Mouse (Mus musculus) midbrain, embryonic 15.5 days (tissue): ENCODE results near the gene 0610009B22Rik. TPM values are rescaled to one million over a fixed set of nuclear protein-coding genes. Genes with fewer than 3 reads are reported as not detected.
"Not testable (repeated sequence)": the region's sequence is repeated elsewhere in the genome, so short reads cannot be mapped to it uniquely, and the experiment has no call there.

Experiments used
- ATAC-seq: fragments of 200-750 bp; cut with Nextera tagmentation; replicated peaks from 2 replicates; pipeline ENCODE4 v1.8.0; 2017; ENCODE audit warnings: moderate TSS enrichment
- H3K27ac ChIP-seq: fragments of 300-500 bp; sonication (generic); 2 replicates; pipeline ENCODE4 v1.5.1; 2015; ENCODE audit warnings: mild to moderate bottlenecking, inconsistent platforms
- H3K27me3 ChIP-seq: fragments of 300-500 bp; sonication (generic); replicated peaks from 2 replicates; pipeline ENCODE4 v1.6.1; 2015; ENCODE audit warnings: inconsistent platforms
- H3K36me3 ChIP-seq: fragments of 300-500 bp; sonication (generic); replicated peaks from 2 replicates; pipeline ENCODE4 v1.6.1; 2015; ENCODE audit warnings: inconsistent platforms
- H3K4me1 ChIP-seq: fragments of 300-500 bp; sonication (generic); 2 replicates; pipeline ENCODE4 v1.6.1; 2015; ENCODE audit warnings: inconsistent platforms
- H3K4me2 ChIP-seq: fragments of 300-500 bp; sonication (generic); 2 replicates; pipeline ENCODE4 v1.6.1; 2015; ENCODE audit warnings: inconsistent platforms, mild to moderate bottlenecking, moderate library complexity
- H3K4me3 ChIP-seq: fragments of 300-500 bp; sonication (generic); 2 replicates; pipeline ENCODE4 v1.5.1; 2015; ENCODE audit warnings: mild to moderate bottlenecking, inconsistent platforms
- H3K9ac ChIP-seq: fragments of 300-500 bp; sonication (generic); 2 replicates; pipeline ENCODE4 v1.6.1; 2015; ENCODE audit warnings: mild to moderate bottlenecking, inconsistent platforms
- H3K9me3 ChIP-seq: fragments of 300-500 bp; sonication (generic); 2 replicates; pipeline ENCODE4 v1.6.1; 2016; ENCODE audit warnings: inconsistent platforms
- WGBS: fragments of 180-500 bp; shearing (Covaris S2); methylation state at CpG from one replicate; pipeline ENCODE4 v1.1.7; 2015; ENCODE audit warnings: mixed read lengths; 5-methylcytosine and 5-hydroxymethylcytosine counted together
- polyA plus RNA-seq: library from polyadenylated mRNA; unstranded; fragments of >200 nt; fragmentation: Nextera tagmentation; extraction: Ambion mirVana; gene quantifications from 2 replicates; pipeline ENCODE4 v1.2.1, GENCODE M21; 2015

The 0610009B22Rik gene
- polyA plus RNA-seq, 1 experiment from 2014 or later, result 86.0 TPM

DNA sequence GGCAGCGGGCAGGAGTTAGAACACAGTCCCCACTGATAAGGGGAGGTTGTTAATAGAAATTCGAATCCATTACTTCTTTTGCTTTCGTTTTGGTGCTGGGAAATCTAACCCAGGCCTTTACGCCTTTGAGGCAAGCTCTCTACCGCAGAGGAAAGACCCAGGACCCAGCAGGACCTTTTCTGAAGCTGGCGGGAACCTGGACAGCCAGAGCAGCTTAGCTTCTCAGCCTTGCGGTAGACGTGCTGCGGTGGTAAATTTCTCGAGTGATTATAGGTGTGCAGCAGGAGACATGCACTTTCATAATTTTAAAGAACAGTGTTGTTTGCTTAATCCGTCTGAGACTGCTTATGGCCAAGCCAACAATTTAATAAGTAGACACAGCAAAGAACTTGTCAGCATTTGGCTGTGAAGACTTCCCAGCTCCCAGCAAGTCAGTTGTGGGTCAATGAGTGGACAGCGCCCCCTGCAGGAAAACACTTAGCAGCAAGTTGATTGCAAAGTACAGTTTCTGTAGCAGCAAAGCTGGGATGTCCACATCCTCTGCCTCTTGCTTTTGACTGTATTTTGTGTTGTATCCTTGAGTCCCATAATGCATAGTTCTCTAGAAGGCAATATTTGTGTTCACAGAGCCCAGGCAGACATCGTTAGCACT lies 7.2 kb downstream of the 0610009B22Rik start:
- no peaks in the 10 kb centered on the region for H3K9me3 ChIP-seq
- no peaks in the 10 kb centered on the region for H3K4me1 ChIP-seq
- no peak overlapping the region for H3K4me2 ChIP-seq
- H3K36me3 ChIP-seq, result no peaks in the 10 kb centered on the region
- no peak for ATAC-seq
- no peaks in the 10 kb centered on the region for H3K27me3 ChIP-seq
- no peak overlapping the region for H3K4me3 ChIP-seq
- WGBS, result 32% methylated on average over 13 of the region's 13 CpGs
- H3K9ac ChIP-seq, result no peak overlapping the region
- H3K27ac ChIP-seq, result no peak overlapping the region

- Histone ChIP-seq H3K27ac (no peak overlapping the region), H3K27me3 (no peaks in the 10 kb centered on the region), H3K4me1 (no peaks in the 10 kb centered on the region), H3K4me3 (no peak overlapping the region), H3K4me2 (no peak overlapping the region), H3K9me3 (no peaks in the 10 kb centered on the region), H3K9ac (no peak overlapping the region), H3K36me3 (no peaks in the 10 kb centered on the region)
- WGBS, result 75% methylated on average over 3 of the region's 3 CpGs
- ATAC-seq, result no peak
Measured at GRCm38 (mm10) chr11:51679466-51679865, 9.2 kb downstream of the 0610009B22Rik start.

DNA sequence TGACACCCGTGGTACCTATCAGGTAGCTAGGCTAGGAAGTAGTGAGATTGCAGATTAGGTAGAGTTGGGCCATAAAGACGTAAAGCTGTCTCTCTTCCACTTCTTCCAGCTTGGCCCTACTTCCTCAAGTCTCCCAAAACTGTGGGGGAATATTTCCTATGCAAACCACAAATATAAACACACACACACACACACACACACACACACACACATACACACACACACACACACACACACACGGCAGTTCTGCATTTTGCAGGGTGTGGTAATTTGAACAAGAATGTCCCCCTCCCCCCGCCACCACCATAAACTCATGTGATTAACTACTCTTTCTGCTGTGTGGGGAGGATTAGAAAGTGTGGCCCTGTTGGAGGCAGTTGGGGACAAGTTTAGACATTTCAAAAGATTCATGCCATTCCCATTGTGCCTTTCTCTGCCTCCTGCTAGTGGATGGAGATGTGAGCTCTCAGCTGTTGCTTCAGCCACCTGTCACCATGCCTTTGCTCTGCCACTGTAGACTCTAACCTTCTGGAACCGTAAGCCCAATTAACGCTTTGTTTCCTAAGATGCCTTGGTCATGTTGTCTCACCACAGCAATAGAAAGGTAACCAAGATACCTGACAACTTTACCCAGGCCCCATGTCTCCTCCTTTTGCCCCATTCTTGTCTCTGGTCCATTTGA lies 10.8 kb downstream of the 0610009B22Rik start:
- 74% methylated on average over 6 of the region's 6 CpGs for WGBS
- Histone ChIP-seq H3K4me3 (no peak overlapping the region), H3K27me3 (no peaks in the 10 kb centered on the region), H3K9ac (no peak overlapping the region), H3K4me2 (no peak overlapping the region), H3K36me3 (no peaks in the 10 kb centered on the region), H3K4me1 (no peaks in the 10 kb centered on the region), H3K27ac (no peak overlapping the region), H3K9me3 (no peaks in the 10 kb centered on the region)
- no peak for ATAC-seq

GRCm38 (mm10) chr11:51675386-51675785 lies 13.3 kb downstream of the 0610009B22Rik start:
- H3K9me3 ChIP-seq, result no peaks in the 10 kb centered on the region

DNA sequence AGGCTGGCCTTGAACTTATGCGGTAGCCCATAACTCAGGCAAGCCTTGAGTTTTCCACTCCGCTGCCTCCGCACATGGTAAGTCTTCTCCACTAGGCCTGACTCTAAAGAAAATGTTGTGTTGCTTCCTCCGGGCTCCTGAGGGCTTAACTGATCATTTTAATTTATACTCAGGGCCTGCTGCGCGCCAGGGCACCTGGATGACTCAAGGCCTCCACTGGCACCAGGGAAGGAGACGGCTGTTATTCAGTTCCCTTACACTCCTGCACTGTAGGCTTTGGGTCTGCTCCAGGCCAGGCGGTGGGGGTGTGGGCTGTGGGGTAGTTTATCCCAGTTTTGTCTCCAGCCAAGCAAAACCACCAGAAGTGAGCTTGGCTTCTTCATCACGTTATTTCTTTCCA lies 15.4 kb downstream of the 0610009B22Rik start:
- no peak for ATAC-seq
- 84% methylated on average over 9 of the region's 9 CpGs for WGBS
- Histone ChIP-seq H3K9me3 (no peaks in the 10 kb centered on the region), H3K4me2 (no peak overlapping the region), H3K9ac (no peak overlapping the region), H3K36me3 (no peaks in the 10 kb centered on the region), H3K27ac (no peak overlapping the region), H3K4me1 (no peaks in the 10 kb centered on the region), H3K4me3 (no peak overlapping the region), H3K27me3 (no peaks in the 10 kb centered on the region)

More at GRCm38 (mm10) chr11:51675386-51675785, 13.3 kb downstream of the 0610009B22Rik start:
- H3K27me3 ChIP-seq, result no peaks in the 10 kb centered on the region
- no peaks in the 10 kb centered on the region for H3K4me1 ChIP-seq
- H3K36me3 ChIP-seq, result no peaks in the 10 kb centered on the region
- H3K4me3 ChIP-seq, result no peak overlapping the region
- ATAC-seq, result no peak
- H3K27ac ChIP-seq, result no peak overlapping the region
- no peak overlapping the region for H3K4me2 ChIP-seq
- H3K9ac ChIP-seq, result no peak overlapping the region
- WGBS, result 78% methylated on average over 5 of the region's 5 CpGs

GRCm38 (mm10) chr11:51671376-51671775 lies 17.3 kb downstream of the 0610009B22Rik start:
- no peak for ATAC-seq
- H3K9me3 ChIP-seq, result no peaks in the 10 kb centered on the region
- 75% methylated on average over 2 of the region's 2 CpGs for WGBS
- H3K9ac ChIP-seq, result no peak overlapping the region
- H3K27me3 ChIP-seq, result no peaks in the 10 kb centered on the region
- H3K4me3 ChIP-seq, result no peak overlapping the region
- no peaks in the 10 kb centered on the region for H3K4me1 ChIP-seq
- H3K36me3 ChIP-seq, result no peaks in the 10 kb centered on the region
- H3K4me2 ChIP-seq, result no peak overlapping the region
- no peak overlapping the region for H3K27ac ChIP-seq

GRCm38 (mm10) chr11:51670846-51671245 lies 17.8 kb downstream of the 0610009B22Rik start:
- Histone ChIP-seq H3K4me3 (no peak overlapping the region), H3K9ac (no peak overlapping the region), H3K9me3 (no peaks in the 10 kb centered on the region), H3K27ac (no peak overlapping the region), H3K36me3 (no peaks in the 10 kb centered on the region), H3K4me2 (no peak overlapping the region), H3K27me3 (no peaks in the 10 kb centered on the region), H3K4me1 (no peaks in the 10 kb centered on the region)
- 93% methylated on average over 7 of the region's 7 CpGs for WGBS
- no peak for ATAC-seq

DNA sequence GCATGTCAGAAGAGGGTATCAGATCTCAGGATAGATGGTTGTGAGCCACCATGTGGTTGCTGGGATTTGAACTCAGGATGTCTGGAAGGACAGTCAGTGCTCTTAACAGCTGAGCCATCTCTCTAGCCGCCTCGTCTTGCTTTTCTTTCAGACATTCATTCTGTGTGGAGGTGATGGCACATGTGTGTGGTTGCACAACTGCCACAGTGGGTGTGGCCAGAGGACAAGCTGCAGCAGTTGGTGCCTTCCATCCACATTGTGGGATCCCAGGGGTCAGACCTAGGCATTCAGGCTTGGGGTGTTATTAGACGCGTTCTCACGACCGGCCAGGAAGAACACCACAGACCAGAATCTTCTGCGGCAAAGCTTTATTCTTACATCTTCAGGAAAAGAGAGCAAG lies 23.9 kb downstream of the 0610009B22Rik start:
- not testable (repeated sequence) for H3K9me3 ChIP-seq, H3K4me3 ChIP-seq, H3K27me3 ChIP-seq, H3K4me1 ChIP-seq, ATAC-seq, H3K27ac ChIP-seq, H3K36me3 ChIP-seq, H3K9ac ChIP-seq, H3K4me2 ChIP-seq
- 95% methylated on average over 7 of the region's 7 CpGs for WGBS

GRCm38 (mm10) chr11:51662632-51663031 lies 26.0 kb downstream of the 0610009B22Rik start:
- H3K27me3 ChIP-seq, result no peaks in the 10 kb centered on the region
- 76% methylated on average over 7 of the region's 7 CpGs for WGBS
- H3K36me3 ChIP-seq, result no peaks in the 10 kb centered on the region
- no peak overlapping the region for H3K4me2 ChIP-seq
- no peaks in the 10 kb centered on the region for H3K9me3 ChIP-seq
- no peaks in the 10 kb centered on the region for H3K4me1 ChIP-seq
- H3K27ac ChIP-seq, result no peak overlapping the region
- no peak overlapping the region for H3K4me3 ChIP-seq
- no peak overlapping the region for H3K9ac ChIP-seq
- no peak for ATAC-seq

DNA sequence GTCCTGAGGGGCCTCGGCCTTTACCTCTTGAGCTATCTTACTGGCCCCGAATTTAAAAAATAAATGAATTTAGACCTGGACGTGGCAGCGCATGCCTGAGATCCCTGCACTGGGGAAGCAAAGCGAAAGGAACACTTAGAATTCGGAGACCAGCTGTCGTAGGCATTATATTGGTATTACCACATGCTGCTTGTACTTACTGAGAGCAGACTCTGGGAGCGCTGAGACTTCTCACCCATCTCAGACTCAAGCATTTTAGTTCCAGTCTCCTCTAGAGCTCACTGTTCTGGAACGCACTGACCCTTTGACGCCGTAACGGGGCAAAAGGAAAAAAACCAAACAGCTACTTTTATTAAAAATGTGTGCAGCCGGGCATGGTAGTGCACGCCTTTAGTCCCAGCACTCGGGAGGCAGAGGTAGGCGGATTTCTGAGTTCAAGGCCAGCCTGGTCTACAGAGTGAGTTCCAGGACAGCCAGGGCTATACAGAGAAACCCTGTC lies 26.8 kb downstream of the 0610009B22Rik start:
- Histone ChIP-seq H3K27ac (no peak overlapping the region), H3K4me3 (no peak overlapping the region), H3K9me3 (no peaks in the 10 kb centered on the region), H3K4me1 (no peaks in the 10 kb centered on the region), H3K4me2 (no peak overlapping the region), H3K36me3 (no peaks in the 10 kb centered on the region), H3K27me3 (no peaks in the 10 kb centered on the region), H3K9ac (no peak overlapping the region)
- 75% methylated on average over 16 of the region's 16 CpGs for WGBS
- ATAC-seq, result no peak

DNA sequence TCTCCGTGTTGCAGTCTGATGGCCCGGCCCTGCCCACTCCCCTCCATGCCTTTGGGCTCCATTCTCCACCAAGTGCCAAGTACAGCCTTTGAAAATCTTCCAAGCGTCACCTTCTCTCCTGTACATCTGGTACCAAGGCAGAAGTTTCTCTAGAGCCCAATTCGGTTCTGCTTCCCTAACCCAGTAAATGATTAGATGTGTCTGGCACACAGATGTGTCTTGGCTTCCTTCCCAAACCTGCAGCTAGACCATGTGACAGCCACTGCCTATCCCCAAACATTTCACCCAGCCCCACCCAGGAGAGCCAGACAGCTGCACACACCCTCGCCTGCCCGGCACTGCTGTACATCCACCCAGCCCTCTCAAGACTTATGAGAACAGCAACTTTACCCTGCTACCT lies 30.0 kb downstream of the 0610009B22Rik start:
- Histone ChIP-seq H3K4me3 (no peak overlapping the region), H3K4me2 (no peak overlapping the region), H3K9me3 (no peaks in the 10 kb centered on the region), H3K27ac (no peak overlapping the region), H3K27me3 (no peaks in the 10 kb centered on the region), H3K9ac (no peak overlapping the region), H3K36me3 (no peaks in the 10 kb centered on the region), H3K4me1 (no peaks in the 10 kb centered on the region)
- WGBS, result 77% methylated on average over 6 of the region's 6 CpGs
- no peak for ATAC-seq

DNA sequence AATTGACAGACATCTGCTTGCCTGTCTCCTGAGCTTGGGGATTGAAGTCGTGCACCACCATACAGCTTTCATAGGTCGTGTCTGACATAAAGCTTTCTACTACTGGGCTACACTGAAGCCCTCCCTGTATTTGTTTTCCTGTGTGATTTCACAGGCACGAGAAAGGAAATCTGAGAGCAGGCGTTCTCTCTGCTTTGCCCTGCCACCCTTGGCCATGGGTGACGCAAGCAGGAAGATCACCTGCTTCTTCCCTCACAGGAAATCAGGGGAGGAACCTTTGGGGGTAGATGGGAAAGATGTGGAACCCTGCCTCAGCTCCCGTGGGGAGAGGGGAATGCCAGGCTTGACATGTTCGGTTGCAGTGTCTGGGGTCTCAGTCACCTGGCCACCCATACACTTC lies 30.4 kb downstream of the 0610009B22Rik start:
- no peak for ATAC-seq
- WGBS, result 67% methylated on average over 7 of the region's 7 CpGs

More for the DNA sequence above, 30.4 kb downstream of the 0610009B22Rik start:
- Histone ChIP-seq H3K27ac (no peak overlapping the region), H3K4me1 (no peaks in the 10 kb centered on the region), H3K9ac (no peak overlapping the region), H3K36me3 (no peaks in the 10 kb centered on the region), H3K4me2 (no peak overlapping the region), H3K27me3 (no peaks in the 10 kb centered on the region), H3K4me3 (no peak overlapping the region), H3K9me3 (no peaks in the 10 kb centered on the region)
